Mouse (Mus musculus): ENCODE measurements around the gene Tcl1b3.
"Not testable (repeated sequence)": the region's sequence is repeated elsewhere in the genome, so short reads cannot be mapped to it uniquely, and the experiment has no call there.

Gene Tcl1b3

GRCm38 (mm10) chr12:105190743-105191142 lies at the start of gene Tcl1b3:
Gene Tcl1b3 (plus strand): TSS chr12:105191043.
- not testable (repeated sequence) for DNase-seq (ENCODE audit: extremely low read depth, insufficient read length, low spot score)

- no peak for DNase-seq (ENCODE audit: extremely low read depth, insufficient read length, low spot score)
Measured at GRCm38 (mm10) chr12:105143096-105143495, 47.7 kb upstream of the Tcl1b3 start.

- DNase-seq (ENCODE audit: extremely low read depth, insufficient read length, low spot score): not testable (repeated sequence)
Measured at GRCm38 (mm10) chr12:105144928-105145327, 45.9 kb upstream of the Tcl1b3 start.

- DNase-seq (ENCODE audit: extremely low read depth, insufficient read length, low spot score): no peak
Measured at GRCm38 (mm10) chr12:105145714-105146113, 45.1 kb upstream of the Tcl1b3 start, which contains the start of gene Tcl1b2. Gene Tcl1b2 (plus strand): TSS chr12:105146014.

GRCm38 (mm10) chr12:105155286-105155685 lies 35.6 kb upstream of the Tcl1b3 start:
- not testable (repeated sequence) for DNase-seq (ENCODE audit: extremely low read depth, insufficient read length, low spot score)

GRCm38 (mm10) chr12:105158842-105159241 lies 32.0 kb upstream of the Tcl1b3 start:
- no peak for DNase-seq (ENCODE audit: extremely low read depth, insufficient read length, low spot score)

GRCm38 (mm10) chr12:105159390-105159789 lies 31.5 kb upstream of the Tcl1b3 start, which contains the start of gene Tcl1b1:
Gene Tcl1b1 (plus strand): TSS chr12:105159690.
- DNase-seq (ENCODE audit: extremely low read depth, insufficient read length, low spot score): no peak

GRCm38 (mm10) chr12:105166734-105167133 lies 24.1 kb upstream of the Tcl1b3 start:
- no peak for DNase-seq (ENCODE audit: extremely low read depth, insufficient read length, low spot score)

- no peak for DNase-seq (ENCODE audit: extremely low read depth, insufficient read length, low spot score)
Measured at GRCm38 (mm10) chr12:105173366-105173765, 17.5 kb upstream of the Tcl1b3 start.

- not testable (repeated sequence) for DNase-seq (ENCODE audit: extremely low read depth, insufficient read length, low spot score)
Measured at GRCm38 (mm10) chr12:105174318-105174717, 16.5 kb upstream of the Tcl1b3 start.

- not testable (repeated sequence) for DNase-seq (ENCODE audit: extremely low read depth, insufficient read length, low spot score)
Measured at GRCm38 (mm10) chr12:105176044-105176443, 14.8 kb upstream of the Tcl1b3 start, which contains the start of gene Tcl1b5. Gene Tcl1b5 (plus strand): TSS chr12:105176344.

GRCm38 (mm10) chr12:105181040-105181644 lies 9.7 kb upstream of the Tcl1b3 start:
- not testable (repeated sequence) for DNase-seq (ENCODE audit: extremely low read depth, insufficient read length, low spot score)

GRCm38 (mm10) chr12:105188980-105189379 lies 1.9 kb upstream of the Tcl1b3 start:
- DNase-seq (ENCODE audit: extremely low read depth, insufficient read length, low spot score): not testable (repeated sequence)

GRCm38 (mm10) chr12:105199684-105200497 lies 9.0 kb downstream of the Tcl1b3 start:
- not testable (repeated sequence) for DNase-seq (ENCODE audit: extremely low read depth, insufficient read length, low spot score)

GRCm38 (mm10) chr12:105201657-105202056 lies 10.8 kb downstream of the Tcl1b3 start, which contains the start of gene Tcl1b4:
Gene Tcl1b4 (plus strand): TSS chr12:105201957.
- not testable (repeated sequence) for DNase-seq (ENCODE audit: extremely low read depth, insufficient read length, low spot score)

GRCm38 (mm10) chr12:105207071-105207470 lies 16.2 kb downstream of the Tcl1b3 start:
- no peak for DNase-seq (ENCODE audit: extremely low read depth, insufficient read length, low spot score)

- no peak for DNase-seq (ENCODE audit: extremely low read depth, insufficient read length, low spot score)
Measured at GRCm38 (mm10) chr12:105208441-105208840, 17.6 kb downstream of the Tcl1b3 start.

- DNase-seq (ENCODE audit: extremely low read depth, insufficient read length, low spot score): no peak
Measured at GRCm38 (mm10) chr12:105209231-105209630, 18.4 kb downstream of the Tcl1b3 start.

GRCm38 (mm10) chr12:105217101-105217760 lies 26.4 kb downstream of the Tcl1b3 start:
- no peak for DNase-seq (ENCODE audit: extremely low read depth, insufficient read length, low spot score)

- DNase-seq (ENCODE audit: extremely low read depth, insufficient read length, low spot score): no peak
Measured at GRCm38 (mm10) chr12:105222601-105223319, 31.9 kb downstream of the Tcl1b3 start, which contains the start of gene Tcl1. Gene Tcl1 (minus strand): TSS chr12:105222793.

Data from 3134 (cell line).